Mouse (Mus musculus) left cerebral cortex, postnatal 10 days (tissue): ENCODE data around the gene Opcml. TPM values are rescaled to one million over a fixed set of nuclear protein-coding genes. Genes with fewer than 3 reads are reported as not detected.

Experiments used
- DNase-seq, 2 experiments: peaks; one replicate each; pipeline ENCODE4 v3.0.0; 2021 to 2022; ENCODE audit warnings: low spot score in 2 of 2, mixed read lengths in 1 of 2; ENCODE audit errors: extremely low spot score in 1 of 2
- intact Hi-C: fragments of 180-260 bp; cut with DNase I; formaldehyde crosslinking; loops from one replicate; pipeline ENCODE4 v1.15.1; 2025
- total RNA-seq, 2 experiments: library from RNA; stranded (reverse); gene quantifications; 2 replicates each; pipeline ENCODE4 v1.2.3; 2021

Gene Opcml
- total RNA-seq, 2 experiments from 2014 or later = 391 to 412 TPM

DNA sequence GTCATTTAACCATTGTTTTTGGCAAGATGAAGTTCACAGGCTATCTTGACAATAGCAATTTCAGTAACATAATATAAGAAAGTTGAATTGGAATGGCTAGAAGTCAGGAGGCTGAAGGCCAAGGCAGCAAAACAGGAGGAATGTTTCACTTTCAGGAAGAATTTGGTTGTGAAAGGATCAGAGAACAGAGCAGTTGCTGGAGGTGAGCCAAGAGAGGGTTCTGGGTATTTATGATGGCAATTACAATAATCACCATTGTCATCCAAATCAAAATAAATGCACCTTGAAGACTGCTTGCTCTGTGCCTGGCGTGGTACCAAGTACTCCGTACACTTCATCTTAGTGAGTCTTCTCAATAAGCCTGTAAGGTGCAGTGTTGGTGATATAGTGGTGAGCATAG is 483.2 kb downstream of the Opcml start:
- intact Hi-C loops = no loop called here
- peak in 1 of 2 experiments; percentile 21 for DNase-seq

- intact Hi-C loops = no loop called here
Observed at GRCm38 (mm10) chr9:28278555-28278954, 488.0 kb downstream of the Opcml start.

GRCm38 (mm10) chr9:28281025-28281424 is 490.4 kb downstream of the Opcml start:
- intact Hi-C loops = no loop called here
- DNase-seq = no peak

More at GRCm38 (mm10) chr9:28278555-28278954, 488.0 kb downstream of the Opcml start:
- no peak for DNase-seq

- DNase-seq = no peak
- intact Hi-C loops = no loop called here
Observed at GRCm38 (mm10) chr9:28281571-28281970, 491.0 kb downstream of the Opcml start.

DNA sequence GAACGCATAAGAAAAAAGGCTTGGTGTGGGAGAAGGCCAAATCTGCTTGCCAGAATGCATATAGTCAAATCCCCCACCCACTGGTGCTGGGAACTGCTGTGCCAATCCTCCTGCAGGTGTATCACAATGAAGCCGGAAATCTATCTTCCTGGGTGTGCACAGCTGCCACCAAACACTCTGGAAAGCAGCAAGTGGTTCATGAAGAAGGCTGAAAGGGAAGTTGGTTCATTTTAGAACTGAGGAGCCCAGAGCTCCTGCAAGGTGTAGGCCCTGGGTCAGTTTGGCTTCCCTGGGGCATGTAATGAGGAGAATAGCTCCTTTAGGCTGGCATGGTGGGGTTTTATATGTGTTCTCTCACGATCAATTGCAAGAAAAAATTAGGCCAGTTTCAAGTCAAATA is 494.4 kb downstream of the Opcml start:
- intact Hi-C loops = no loop called here

GRCm38 (mm10) chr9:28286384-28286783 is 495.8 kb downstream of the Opcml start:
- no peak for DNase-seq
- intact Hi-C loops = no loop called here

More for the DNA sequence above, 494.4 kb downstream of the Opcml start:
- no peak for DNase-seq

- DNase-seq = no peak
- intact Hi-C loops = no loop called here
Observed at GRCm38 (mm10) chr9:28287485-28287884, 496.9 kb downstream of the Opcml start.

DNA sequence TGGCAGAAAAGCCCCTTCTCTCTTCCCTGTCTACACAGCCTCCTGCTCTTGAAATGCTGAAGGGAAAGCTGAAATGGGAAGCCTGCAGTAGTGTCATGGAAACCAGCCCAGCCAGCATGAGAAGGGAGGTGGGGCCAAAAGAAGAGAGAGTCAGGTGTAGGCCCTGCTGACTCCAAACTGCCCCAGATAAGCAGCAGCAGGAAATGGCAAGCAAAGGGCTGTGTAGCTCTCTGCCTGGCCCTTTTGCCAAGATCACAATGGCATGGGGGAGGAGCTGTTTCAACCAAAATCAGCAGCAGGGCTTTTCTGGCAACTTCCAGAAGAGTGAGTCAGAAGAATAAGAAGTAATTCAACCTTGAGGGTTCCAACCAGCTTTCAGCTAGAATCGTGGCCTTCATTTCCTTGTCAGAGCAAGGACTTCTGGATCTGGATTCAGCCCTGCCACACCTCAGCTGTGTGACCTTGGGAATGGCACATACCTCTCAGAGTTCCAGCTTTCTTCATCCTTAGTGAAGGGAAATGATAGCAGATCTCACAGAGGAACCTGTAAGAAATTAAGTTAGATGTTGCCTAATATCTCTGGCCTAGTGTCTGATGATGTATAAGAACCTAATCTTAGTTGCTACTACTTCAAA is 499.2 kb downstream of the Opcml start:
- no peak for DNase-seq
- intact Hi-C loops = no loop called here

- intact Hi-C loops = no loop called here
- no peak for DNase-seq
Observed at GRCm38 (mm10) chr9:28303659-28304058, 513.1 kb downstream of the Opcml start.

- intact Hi-C loops = no loop called here
- no peak for DNase-seq
Observed at GRCm38 (mm10) chr9:28306364-28307121, 516.0 kb downstream of the Opcml start.

DNA sequence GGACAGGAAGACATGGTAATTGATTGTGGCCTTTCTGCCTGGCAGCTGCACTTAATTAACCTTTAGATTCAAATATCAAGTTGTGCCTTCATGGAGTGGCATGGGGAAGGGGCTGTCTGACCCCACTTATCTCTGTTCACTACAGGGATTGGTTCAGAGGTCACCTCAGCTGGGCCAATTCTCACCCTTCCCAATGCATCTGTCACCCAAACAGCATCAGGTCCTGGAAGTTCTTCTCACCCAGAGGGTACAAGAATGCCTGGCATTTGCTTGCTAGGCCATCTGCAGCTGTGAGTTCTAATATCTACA is 516.5 kb downstream of the Opcml start:
- DNase-seq = no peak
- intact Hi-C loops = no loop called here

- intact Hi-C loops = no loop called here
- DNase-seq = no peak
Observed at GRCm38 (mm10) chr9:28307481-28308050, 517.0 kb downstream of the Opcml start.

- DNase-seq = no peak
- intact Hi-C loops = no loop called here
Observed at GRCm38 (mm10) chr9:28317881-28318280, 527.3 kb downstream of the Opcml start.

DNA sequence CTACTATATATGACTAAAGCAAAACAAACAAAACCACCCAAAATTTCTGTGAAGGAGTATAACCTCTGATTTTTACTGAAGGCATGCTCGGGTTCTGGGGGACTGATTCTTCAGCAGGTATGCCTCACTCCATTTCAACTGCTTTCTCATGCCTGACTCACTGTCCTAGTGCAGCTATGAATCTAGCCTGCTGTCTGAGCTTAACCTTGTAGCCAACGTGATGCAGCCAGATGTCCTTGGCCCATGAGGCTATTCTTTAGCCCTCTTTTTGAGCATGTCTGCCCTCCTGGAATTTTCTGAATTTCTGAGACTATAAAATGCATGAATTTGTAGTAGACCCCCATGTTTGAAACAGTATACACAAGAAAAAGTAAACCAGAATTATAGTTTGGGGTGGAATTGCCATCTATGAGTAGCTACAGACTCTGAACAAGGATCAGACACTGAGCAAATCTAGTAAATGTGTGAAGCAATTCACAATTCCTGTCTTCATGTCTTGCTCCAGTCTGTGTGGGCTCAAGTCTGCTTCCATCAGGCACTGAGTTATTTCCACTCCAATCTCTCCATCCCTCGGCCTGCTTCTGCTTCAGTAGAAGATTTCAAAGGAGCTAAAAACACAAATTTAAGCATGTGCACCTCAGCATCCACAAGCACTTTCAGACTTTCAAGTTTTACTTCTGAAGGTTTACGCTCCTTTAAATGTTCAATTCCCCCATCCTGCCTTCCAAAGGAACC is 528.6 kb downstream of the Opcml start:
- no peak for DNase-seq
- intact Hi-C loops = no loop called here

- intact Hi-C loops = no loop called here
- DNase-seq = no peak
Observed at GRCm38 (mm10) chr9:28319802-28320201, 529.2 kb downstream of the Opcml start.

DNA sequence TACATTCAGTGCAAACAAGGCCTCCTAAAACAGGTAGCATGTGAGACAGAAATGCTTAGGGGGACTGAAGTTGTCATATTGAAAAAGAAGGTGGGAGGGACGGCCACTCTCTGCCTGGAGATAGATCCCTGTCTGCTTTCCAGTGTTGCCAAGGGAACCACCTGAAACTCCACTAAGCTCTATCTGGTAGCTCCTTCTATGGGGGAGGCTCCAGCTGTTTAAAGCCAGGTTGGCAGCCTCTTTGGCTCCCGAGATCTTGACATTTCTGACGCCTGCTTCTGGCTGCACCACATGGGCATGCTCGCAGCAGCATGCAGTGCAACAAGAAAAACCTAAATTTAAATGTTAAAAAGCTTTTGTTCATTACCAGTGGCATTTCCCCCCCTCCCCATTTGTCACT is 537.4 kb downstream of the Opcml start:
- intact Hi-C loops = loop anchor here (5.0 kb wide), 1 partner anchor 61 kb away; no protein-coding TSS in a partner anchor
- DNase-seq = peak in 1 of 2 experiments; percentile 23

DNA sequence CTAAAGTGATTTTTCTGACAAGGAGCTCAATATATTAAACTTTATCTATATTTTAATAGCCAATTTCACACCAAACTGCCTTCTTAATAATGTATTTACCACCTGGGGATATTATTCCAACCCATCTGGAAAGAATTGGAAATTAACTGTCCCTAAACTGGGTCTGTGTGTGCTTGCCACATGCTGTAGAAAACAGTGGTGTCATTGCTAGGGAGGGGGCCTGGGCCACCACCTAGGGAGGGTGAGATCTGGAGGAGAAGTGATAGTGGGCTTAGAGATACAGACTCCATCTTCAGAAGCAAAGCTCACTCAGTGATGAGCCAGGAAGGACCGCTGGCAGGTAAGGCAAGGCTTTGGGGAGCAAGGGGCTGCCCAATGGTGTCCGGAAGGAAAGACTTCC is 537.9 kb downstream of the Opcml start:
- intact Hi-C loops = loop anchor here (5.0 kb wide), 1 partner anchor 61 kb away; no protein-coding TSS in a partner anchor
- DNase-seq = no peak

GRCm38 (mm10) chr9:28329477-28329876 is 538.9 kb downstream of the Opcml start:
- intact Hi-C loops = loop anchor here (5.0 kb wide), 1 partner anchor 62 kb away; no protein-coding TSS in a partner anchor
- DNase-seq = no peak

DNA sequence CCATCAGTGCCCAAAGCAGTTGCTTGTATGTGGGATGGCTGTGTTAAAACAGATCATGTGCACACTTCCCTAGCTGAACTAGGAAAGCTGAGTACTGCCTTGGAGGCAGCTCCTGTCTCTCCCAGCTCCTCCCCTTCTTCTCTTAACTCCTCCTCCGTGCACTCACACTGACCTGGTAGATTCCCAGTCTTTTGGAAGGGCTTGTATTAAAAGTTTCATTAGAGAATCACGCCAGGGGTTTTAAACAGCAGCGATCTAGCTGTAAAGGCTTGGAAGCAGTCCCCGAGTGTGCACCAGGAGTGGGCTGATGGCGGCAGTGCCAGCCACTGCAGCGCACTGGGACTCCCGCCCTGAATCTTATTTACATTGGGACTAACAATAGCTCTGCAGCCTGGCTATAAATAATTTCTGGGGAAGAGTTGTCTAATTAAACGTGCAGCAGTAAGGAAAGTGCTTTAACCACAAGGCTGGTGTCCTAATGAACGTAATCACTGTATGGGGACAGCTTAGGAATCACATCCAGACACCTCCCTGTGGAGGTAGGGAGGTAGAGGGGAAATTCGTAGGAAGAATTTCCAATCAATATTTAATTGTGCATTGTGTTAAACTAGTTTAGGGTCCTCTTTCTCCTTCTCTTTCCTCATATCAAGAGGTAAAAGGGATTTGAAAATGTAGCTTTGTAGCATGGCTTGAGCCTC is 546.1 kb downstream of the Opcml start:
- peak; percentile 42 to 53 for DNase-seq
- intact Hi-C loops = loop anchor here (5.0 kb wide), 1 partner anchor 66 kb away; no protein-coding TSS in a partner anchor
